Mouse (Mus musculus) thymus, adult 2 months (tissue): ENCODE data around the gene Ap2a2.

ENCODE experiments used
- CTCF ChIP-seq: fragments of 200-500 bp; IDR thresholded peaks from 2 replicates; pipeline ENCODE4 v1.5.1; 2012; ENCODE audit warnings: mild to moderate bottlenecking, control low read depth, low read length, moderate library complexity, borderline replicate concordance; ENCODE audit not compliant: control insufficient read depth, poor library complexity, insufficient read depth; ENCODE audit errors: extremely low read depth
- POLR2A ChIP-seq: fragments of 200-500 bp; IDR thresholded peaks from 2 replicates; pipeline ENCODE4 v1.6.1; 2012; ENCODE audit warnings: mild to moderate bottlenecking, low read length, control low read depth, moderate library complexity; ENCODE audit not compliant: control insufficient read depth, poor library complexity, insufficient read depth; ENCODE audit errors: extremely low read depth

DNA sequence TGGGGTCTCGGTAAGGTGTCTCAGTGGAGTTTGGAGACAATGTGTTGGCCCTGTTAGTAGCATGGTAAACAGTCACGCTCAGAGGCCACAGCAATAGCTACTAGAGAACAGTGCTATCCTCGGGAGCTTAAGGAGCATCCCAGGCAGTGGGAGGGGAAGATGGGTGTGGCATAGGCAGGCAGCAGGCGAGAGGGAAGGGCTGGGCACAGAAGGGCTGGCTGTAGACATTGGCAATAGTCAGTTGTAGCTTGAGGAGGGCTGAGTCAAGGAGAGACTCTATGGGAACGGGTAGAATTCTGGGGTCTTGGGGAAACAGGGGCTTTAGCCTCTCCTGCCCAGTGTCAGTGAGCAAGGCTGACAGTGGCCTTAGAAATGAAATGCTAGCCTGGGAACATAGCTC, 100.2 kb downstream of the Ap2a2 start:
- no peak for TF ChIP-seq CTCF
- TF ChIP-seq POLR2A: no peak
